In genomic region chr10:81094931-81095678, GRCm38 (mm10) we compare ENCODE assay signal across 17 mouse cellular contexts. TPM values are rescaled to one million over a fixed set of nuclear protein-coding genes. Genes with fewer than 3 reads are reported as not detected.
DNase-seq lines count a peak whose midpoint lies in the region; ATAC-seq and TF ChIP-seq lines count a peak whose summit lies in the region.
"Had no signal": no experiment of that assay in that cellular context is flagged by ENCODE, and none has a peak within 500 bp of the region (broad histone marks: within the 10 kb centered on the region; RNA-seq: fewer than 3 reads in every experiment).

No protein-coding gene starts in this region.

- no peaks in the 10 kb centered on the region for H3K9me3 ChIP-seq in ES-E14 (ENCODE audit: control insufficient read depth, insufficient read depth, low read depth, low read length)
- H3K9me3 ChIP-seq in liver, embryonic 12.5 days (replicated peaks), result peaks cover 6% of the 10 kb centered on the region; the same call in 1 of the 2 replicates
- no peaks in the 10 kb centered on the region for H3K9me3 ChIP-seq in stomach, embryonic 15.5 days
- peaks cover 5% of the 10 kb centered on the region; the same call in 1 of the 2 replicates for H3K9me3 ChIP-seq in midbrain, embryonic 10.5 days (replicated peaks)
- H3K9me3 ChIP-seq: heart, embryonic 15.5 days had no signal

- no peaks in the 10 kb centered on the region for H3K36me3 ChIP-seq in ES-E14 (ENCODE audit: control insufficient read depth, insufficient read depth, low read length, poor library complexity, severe bottlenecking)
- H3K36me3 ChIP-seq in liver, embryonic 12.5 days, result no peaks in the 10 kb centered on the region
- no peaks in the 10 kb centered on the region for H3K36me3 ChIP-seq in stomach, embryonic 15.5 days
- H3K36me3 ChIP-seq in midbrain, embryonic 10.5 days, result no peaks in the 10 kb centered on the region
- H3K36me3 ChIP-seq: heart, embryonic 15.5 days had no signal

- no peak overlapping the region for H3K27ac ChIP-seq in ES-E14 (ENCODE audit: insufficient read depth, low read depth, low read length, poor library complexity, severe bottlenecking)
- H3K27ac ChIP-seq in liver, embryonic 12.5 days, result peak overlapping the region; percentile 75
- H3K27ac ChIP-seq in stomach, embryonic 15.5 days, result no peak overlapping the region
- no peak overlapping the region for H3K27ac ChIP-seq in midbrain, embryonic 10.5 days (replicated peaks)
- H3K27ac ChIP-seq: heart, embryonic 15.5 days; hindbrain, embryonic 14.5 days; left cerebral cortex, adult 2 months had no signal

- no peak overlapping the region for H3K9ac ChIP-seq in ES-E14 (ENCODE audit: insufficient read depth, low read depth, low read length, poor library complexity, severe bottlenecking)
- H3K9ac ChIP-seq in liver, embryonic 12.5 days, result 0 out of 2 replicates have a peak overlapping the region, but pooled peaks have one; percentile 32
- H3K9ac ChIP-seq in stomach, embryonic 15.5 days, result no peak overlapping the region
- H3K9ac ChIP-seq: forebrain, postnatal 0 days; heart, embryonic 15.5 days; hindbrain, embryonic 14.5 days had no signal

- H3K4me2 ChIP-seq in liver, embryonic 12.5 days, result peak overlapping the region; percentile 46
- H3K4me2 ChIP-seq in stomach, embryonic 15.5 days, result no peak overlapping the region
- H3K4me2 ChIP-seq: heart, embryonic 15.5 days; hindbrain, embryonic 14.5 days had no signal

- 40% methylated on average over 9 of the region's 9 CpGs for WGBS in liver, embryonic 12.5 days (ENCODE audit: insufficient replicate concordance)
- WGBS in stomach, embryonic 15.5 days, result 51% methylated on average over 9 of the region's 9 CpGs
- 66% methylated on average over 9 of the region's 9 CpGs for WGBS in midbrain, embryonic 10.5 days

- in situ Hi-C loops in ES-E14 (cut with MboI; ENCODE audit: low sequenced_read_pairs in 2 of 2, unreplicated experiment in 2 of 2), result no loop called here

- ATAC-seq in liver, embryonic 12.5 days, result peak; percentile 89
- peak; percentile 73 for ATAC-seq in stomach, embryonic 15.5 days (ENCODE audit: insufficient read depth, low FRiP score, low read depth)
- ATAC-seq: forebrain, postnatal 0 days had no signal

- DNase-seq in ES-E14 (ENCODE audit: low read depth, low spot score), result no peak
- DNase-seq in c-Kit-positive CD71-positive TER-119-negative erythroid progenitor cells, embryonic 14.5 days (ENCODE audit: low read depth), result peak; percentile 71
- DNase-seq in urinary bladder, adult 18-20 months (ENCODE audit: low spot score in 2 of 2), result no peak
- no peak for DNase-seq in midbrain, embryonic 10.5 days (ENCODE audit: low spot score)
- DNase-seq in cerebellum, adult 18-20 months, result no peak
- DNase-seq: adrenal gland, postnatal 36 days; cerebellum, adult 2 months; embryo, embryonic 11 days; forebrain, postnatal 0 days; gastrocnemius, postnatal 10 days; lung, postnatal 36 days; thymus, adult 18-20 months had no signal

- peak overlapping the region; percentile 21 to 28; a peak in 2 of 4 replicates for H3K4me3 ChIP-seq in ES-E14 (ENCODE audit: insufficient read depth in 1 of 2, low read depth in 1 of 2, low read length in 2 of 2, poor library complexity in 1 of 2, severe bottlenecking in 1 of 2)
- no peak overlapping the region; the same call in 1 of the 2 replicates for H3K4me3 ChIP-seq in liver, embryonic 12.5 days
- no peak overlapping the region for H3K4me3 ChIP-seq in stomach, embryonic 15.5 days (replicated peaks)
- no peak overlapping the region for H3K4me3 ChIP-seq in midbrain, embryonic 10.5 days
- H3K4me3 ChIP-seq: heart, embryonic 15.5 days; left cerebral cortex, adult 2 months had no signal

- peaks cover 3 to 24% of the 10 kb centered on the region in 2 experiments; a peak in 2 of 4 replicates for H3K4me1 ChIP-seq in ES-E14 (ENCODE audit: control insufficient read depth in 2 of 2, insufficient read depth in 2 of 2, low read length in 2 of 2, poor library complexity in 1 of 2)
- H3K4me1 ChIP-seq in liver, embryonic 12.5 days, result peaks cover 82% of the 10 kb centered on the region
- 0 out of 2 replicates have a peak, but pooled peaks cover 3% of the 10 kb centered on the region for H3K4me1 ChIP-seq in stomach, embryonic 15.5 days
- 0 out of 2 replicates have a peak, but pooled peaks cover 2% of the 10 kb centered on the region for H3K4me1 ChIP-seq in midbrain, embryonic 10.5 days
- H3K4me1 ChIP-seq: heart, embryonic 15.5 days had no signal

- 0 out of 2 replicates have a peak, but pooled peaks cover 3% of the 10 kb centered on the region for H3K27me3 ChIP-seq in liver, embryonic 12.5 days (replicated peaks)
- H3K27me3 ChIP-seq in stomach, embryonic 15.5 days (replicated peaks), result no peaks in the 10 kb centered on the region
- H3K27me3 ChIP-seq in midbrain, embryonic 10.5 days (ENCODE audit: low read depth, poor library complexity, severe bottlenecking), result no peaks in the 10 kb centered on the region
- H3K27me3 ChIP-seq: heart, embryonic 15.5 days had no signal

TF ChIP-seq in ES-E14, 5 proteins besides CTCF, POLR2A, EP300 and RAD21:
- 0 out of 2 replicates have a peak, but pooled peaks have one; percentile 23 for TF ChIP-seq CHD2 (IDR thresholded peaks at IDR 0.05; ENCODE audit: low read depth, low read length)
- peak; percentile 98 for TF ChIP-seq MAFK (IDR thresholded peaks at IDR 0.05; ENCODE audit: insufficient read depth, low read depth, low read length)
- TF ChIP-seq HCFC1 (IDR thresholded peaks at IDR 0.05; ENCODE audit: borderline replicate concordance, insufficient read depth, low read length), result no peak
- TF ChIP-seq ZNF384 (IDR thresholded peaks at IDR 0.05; ENCODE audit: low read depth, low read length), result no peak
- no peak for TF ChIP-seq ZC3H11A (IDR thresholded peaks at IDR 0.05; ENCODE audit: borderline replicate concordance, low read depth, low read length)

RNA-seq across cellular contexts. Expression of gene Creb3l3, which starts 3.6 kb away (rescaled TPM):
- total RNA-seq in ES-E14 (2012; rRNA removed), result 0.94 and 2.2 TPM in 2 replicates
- 17.3 and 17.8 TPM in 2 replicates for polyA plus RNA-seq in liver, embryonic 12.5 days (2016; fragmentation: Nextera tagmentation; extraction: Ambion mirVana)
- polyA plus RNA-seq in stomach, embryonic 15.5 days (2015; fragmentation: Nextera tagmentation; extraction: Ambion mirVana), result 10.6 and 11.4 TPM in 2 replicates
- 0.35 and 0.60 TPM in 2 replicates for polyA plus RNA-seq in midbrain, embryonic 10.5 days (2016; fragmentation: Nextera tagmentation; extraction: Ambion mirVana)

RNA-seq across cellular contexts. Expression of gene Map2k2, which starts 10.6 kb away (rescaled TPM):
- 115 and 121 TPM in 2 replicates for total RNA-seq in ES-E14 (2012; rRNA removed)
- 167 and 168 TPM in 2 replicates for polyA plus RNA-seq in liver, embryonic 12.5 days (2016; fragmentation: Nextera tagmentation; extraction: Ambion mirVana)
- polyA plus RNA-seq in stomach, embryonic 15.5 days (2015; fragmentation: Nextera tagmentation; extraction: Ambion mirVana), result 159 and 181 TPM in 2 replicates
- polyA plus RNA-seq in midbrain, embryonic 10.5 days (2016; fragmentation: Nextera tagmentation; extraction: Ambion mirVana), result 215 TPM in 2 replicates

RNA-seq across cellular contexts. Expression of gene Thop1, which starts 25.3 kb away (rescaled TPM):
- total RNA-seq in ES-E14 (2012; rRNA removed), result 155 and 174 TPM in 2 replicates
- polyA plus RNA-seq in liver, embryonic 12.5 days (2016; fragmentation: Nextera tagmentation; extraction: Ambion mirVana), result 48.5 and 50.8 TPM in 2 replicates
- polyA plus RNA-seq in stomach, embryonic 15.5 days (2015; fragmentation: Nextera tagmentation; extraction: Ambion mirVana), result 56.9 and 57.9 TPM in 2 replicates
- 87.1 and 107 TPM in 2 replicates for polyA plus RNA-seq in midbrain, embryonic 10.5 days (2016; fragmentation: Nextera tagmentation; extraction: Ambion mirVana)

RNA-seq across cellular contexts. Expression of gene Sgta, which starts 35.1 kb away (rescaled TPM):
- total RNA-seq in ES-E14 (2012; rRNA removed), result 113 and 116 TPM in 2 replicates
- polyA plus RNA-seq in liver, embryonic 12.5 days (2016; fragmentation: Nextera tagmentation; extraction: Ambion mirVana), result 89.2 and 91.3 TPM in 2 replicates
- 159 and 163 TPM in 2 replicates for polyA plus RNA-seq in stomach, embryonic 15.5 days (2015; fragmentation: Nextera tagmentation; extraction: Ambion mirVana)
- polyA plus RNA-seq in midbrain, embryonic 10.5 days (2016; fragmentation: Nextera tagmentation; extraction: Ambion mirVana), result 289 and 314 TPM in 2 replicates

RNA-seq across cellular contexts. Expression of gene Zbtb7a, which starts 39.9 kb away (rescaled TPM):
- 15.7 and 30.1 TPM in 2 replicates for total RNA-seq in ES-E14 (2012; rRNA removed)
- polyA plus RNA-seq in liver, embryonic 12.5 days (2016; fragmentation: Nextera tagmentation; extraction: Ambion mirVana), result 74.0 and 76.0 TPM in 2 replicates
- 56.2 and 60.1 TPM in 2 replicates for polyA plus RNA-seq in stomach, embryonic 15.5 days (2015; fragmentation: Nextera tagmentation; extraction: Ambion mirVana)
- polyA plus RNA-seq in midbrain, embryonic 10.5 days (2016; fragmentation: Nextera tagmentation; extraction: Ambion mirVana), result 7.8 and 9.8 TPM in 2 replicates

Comparison
In these comparisons a context has a peak if more than half of its experiments do, and no peak if none do; other contexts are left out.
1. H3K4me3 ChIP-seq: peak in ES-E14 (2 of 2); none in liver, embryonic 12.5 days (single experiment), stomach, embryonic 15.5 days (single experiment) and midbrain, embryonic 10.5 days (single experiment).